Mouse (Mus musculus): ENCODE data around the gene Bcl2a1a. TPM values are rescaled to one million over a fixed set of nuclear protein-coding genes. Genes with fewer than 3 reads are reported as not detected.
"Not testable (repeated sequence)": the region's sequence is repeated elsewhere in the genome, so short reads cannot be mapped to it uniquely, and the experiment has no call there.

The Bcl2a1a gene
- total RNA-seq (2021) = not detected

GRCm38 (mm10) chr9:88956670-88957153 lies at the start of gene Bcl2a1a:
Bcl2a1a (plus strand) TSS chr9:88956900.
- intact Hi-C loops (cut with DNase I) = not testable (repeated sequence)
- peak; percentile 5 to 17 for DNase-seq

GRCm38 (mm10) chr9:88916576-88916975 lies 40.1 kb upstream of the Bcl2a1a start:
- intact Hi-C loops (cut with DNase I); DNase-seq: not testable (repeated sequence)

GRCm38 (mm10) chr9:88938312-88938711 lies 18.4 kb upstream of the Bcl2a1a start:
- intact Hi-C loops (cut with DNase I) = not testable (repeated sequence)
- peak in 1 of 2 experiments; percentile 16 for DNase-seq

GRCm38 (mm10) chr9:88951466-88951865 lies 5.2 kb upstream of the Bcl2a1a start:
- DNase-seq; intact Hi-C loops (cut with DNase I): not testable (repeated sequence)

- DNase-seq; intact Hi-C loops (cut with DNase I): not testable (repeated sequence)
Measured at GRCm38 (mm10) chr9:88953151-88953550, 3.5 kb upstream of the Bcl2a1a start.

GRCm38 (mm10) chr9:88955224-88955623 lies 1.5 kb upstream of the Bcl2a1a start:
- intact Hi-C loops (cut with DNase I); DNase-seq: not testable (repeated sequence)

GRCm38 (mm10) chr9:88956035-88956434 lies 665 bp upstream of the Bcl2a1a start:
- intact Hi-C loops (cut with DNase I); DNase-seq: not testable (repeated sequence)

- intact Hi-C loops (cut with DNase I) = no loop called here
- DNase-seq = no peak
Measured at GRCm38 (mm10) chr9:88958891-88959290, 2.2 kb downstream of the Bcl2a1a start.

GRCm38 (mm10) chr9:88959981-88960380 lies 3.3 kb downstream of the Bcl2a1a start:
- DNase-seq; intact Hi-C loops (cut with DNase I): not testable (repeated sequence)

- DNase-seq; intact Hi-C loops (cut with DNase I): not testable (repeated sequence)
Measured at GRCm38 (mm10) chr9:88966462-88966861, 9.8 kb downstream of the Bcl2a1a start.

GRCm38 (mm10) chr9:88969502-88969901 lies 12.8 kb downstream of the Bcl2a1a start:
- intact Hi-C loops (cut with DNase I); DNase-seq: not testable (repeated sequence)

GRCm38 (mm10) chr9:88976875-88977274 lies 20.2 kb downstream of the Bcl2a1a start:
- intact Hi-C loops (cut with DNase I); DNase-seq: not testable (repeated sequence)

GRCm38 (mm10) chr9:88979781-88980180 lies 23.1 kb downstream of the Bcl2a1a start:
- DNase-seq; intact Hi-C loops (cut with DNase I): not testable (repeated sequence)

- intact Hi-C loops (cut with DNase I) = not testable (repeated sequence)
- DNase-seq = peak; percentile 24 to 28
Measured at GRCm38 (mm10) chr9:89001541-89001940, 44.8 kb downstream of the Bcl2a1a start.

Other genes with a start within 250 kb of the Bcl2a1a start
- 10 to 100 TPM; 17.0 to 25.2 TPM for gene Mthfsl, start 236.6 kb upstream of the Bcl2a1a start, total RNA-seq (2021)
- gene Bcl2a1d, start 225.0 kb upstream of the Bcl2a1a start, total RNA-seq (2021) = under 1 TPM; 0.52 to 0.60 TPM
- gene Trim43c, start 117.7 kb upstream of the Bcl2a1a start, total RNA-seq (2021) = not detected
- under 1 TPM in 1 of 2 experiments, not detected in 1; 0.15 TPM for gene Trim43b, start 135.9 kb downstream of the Bcl2a1a start, total RNA-seq (2021)
- gene Bcl2a1b, start 242.3 kb downstream of the Bcl2a1a start, total RNA-seq (2021) = under 1 TPM; 0.45 to 0.91 TPM
- not detected for gene Gm29094, start 242.5 kb downstream of the Bcl2a1a start, total RNA-seq (2021)